Mouse (Mus musculus) midbrain, embryonic 12.5 days (tissue): ENCODE measurements at regions not wholly inside any gene's neighbourhood (a gene's known extent, or its start where the extent isn't known, plus 50 kb on each side); places are given as distances from the start of the nearest gene placed in this dataset.

ENCODE experiments used
- ATAC-seq: fragments of 200-750 bp; cut with Nextera tagmentation; 2 replicates; pipeline ENCODE4 v1.8.0; 2017; ENCODE audit warnings: low read depth, moderate TSS enrichment, moderate library complexity; ENCODE audit not compliant: low FRiP score
- H3K27ac ChIP-seq: fragments of 300-500 bp; sonication (generic); replicated peaks from 2 replicates; pipeline ENCODE4 v1.5.1; 2016; ENCODE audit warnings: mild to moderate bottlenecking
- H3K27me3 ChIP-seq: fragments of 300-500 bp; sonication (generic); 2 replicates; pipeline ENCODE4 v1.6.1; 2016; ENCODE audit warnings: mild to moderate bottlenecking
- H3K36me3 ChIP-seq: fragments of 300-500 bp; sonication (generic); 2 replicates; pipeline ENCODE4 v1.6.1; 2016
- H3K4me1 ChIP-seq: fragments of 300-500 bp; sonication (generic); 2 replicates; pipeline ENCODE4 v1.6.1; 2016
- H3K4me2 ChIP-seq: fragments of 300-500 bp; sonication (generic); replicated peaks from 2 replicates; pipeline ENCODE4 v1.6.1; 2016; ENCODE audit warnings: mild to moderate bottlenecking, moderate library complexity
- H3K4me3 ChIP-seq: fragments of 300-500 bp; sonication (generic); 2 replicates; pipeline ENCODE4 v1.5.1; 2016; ENCODE audit warnings: mild to moderate bottlenecking
- H3K9ac ChIP-seq: fragments of 300-500 bp; sonication (generic); replicated peaks from 2 replicates; pipeline ENCODE4 v1.6.1; 2016; ENCODE audit warnings: mild to moderate bottlenecking, moderate library complexity
- H3K9me3 ChIP-seq: fragments of 300-500 bp; sonication (generic); 2 replicates; pipeline ENCODE4 v1.6.1; 2016; ENCODE audit warnings: mild to moderate bottlenecking
- WGBS: fragments of 180-500 bp; shearing (Covaris S2); methylation state at CpG from one replicate; pipeline ENCODE4 v1.1.7; 2016; 5-methylcytosine and 5-hydroxymethylcytosine counted together

DNA sequence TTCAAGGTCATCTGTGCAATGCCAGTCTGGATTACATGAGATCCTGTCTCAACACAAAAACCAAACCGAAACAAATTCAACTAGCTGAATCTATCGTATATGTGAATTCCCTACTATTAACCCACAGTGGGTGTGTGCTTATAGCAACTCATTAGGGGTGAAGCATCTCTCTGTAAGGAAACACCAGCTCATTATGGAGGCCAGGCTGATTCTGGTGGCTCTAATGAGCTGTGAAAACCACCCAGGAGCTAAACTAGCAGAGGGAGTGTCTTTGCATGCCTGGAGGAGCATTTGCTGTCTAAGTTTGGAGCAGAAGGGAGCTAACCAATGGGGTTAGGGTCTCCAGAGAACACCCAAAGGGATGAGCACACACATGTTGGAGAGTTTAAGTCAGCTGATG is 54.1 kb upstream of the Adamts2 start:
- H3K4me3 ChIP-seq, result no peak overlapping the region
- 0 out of 2 replicates have a peak, but pooled peaks cover 4% of the 10 kb centered on the region for H3K9me3 ChIP-seq
- no peaks in the 10 kb centered on the region for H3K36me3 ChIP-seq
- no peak for ATAC-seq
- H3K4me2 ChIP-seq, result no peak overlapping the region
- 86% methylated on average over 2 of the region's 2 CpGs for WGBS
- peaks cover 2% of the 10 kb centered on the region; the same call in 1 of the 2 replicates for H3K4me1 ChIP-seq
- H3K27ac ChIP-seq, result no peak overlapping the region
- no peaks in the 10 kb centered on the region for H3K27me3 ChIP-seq
- no peak overlapping the region for H3K9ac ChIP-seq

DNA sequence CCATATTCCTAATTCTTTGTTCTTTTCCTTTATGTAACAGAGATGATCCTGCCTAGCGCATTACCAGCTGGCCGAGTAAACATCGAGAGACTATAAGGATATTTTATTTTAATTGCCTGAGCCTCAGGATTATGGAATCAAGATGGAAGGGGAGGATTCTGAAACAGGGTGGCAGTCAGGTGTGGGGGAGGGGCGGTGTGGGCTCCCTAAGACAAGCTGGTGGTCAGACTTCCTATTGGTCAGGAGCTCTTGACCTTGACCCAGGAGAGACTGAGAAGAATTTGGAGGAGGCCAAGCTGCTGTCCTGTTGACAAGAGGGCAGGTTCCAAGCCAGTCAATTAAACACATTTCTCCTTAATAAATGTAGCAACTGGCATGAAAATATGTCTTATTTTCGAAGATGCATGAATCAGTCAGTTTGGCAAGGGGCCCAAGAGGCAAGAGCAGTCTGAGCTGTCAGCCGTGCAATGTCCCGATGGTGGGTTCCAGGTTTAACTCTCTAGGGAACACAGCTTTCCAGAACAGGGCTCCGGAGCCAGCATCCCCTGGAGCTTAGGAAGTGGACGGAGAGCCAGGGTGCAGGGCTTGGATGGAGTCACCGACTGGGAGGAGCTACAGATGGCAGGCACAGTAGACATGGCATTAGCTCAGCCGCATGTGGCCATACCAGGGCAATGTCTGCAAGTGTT is 55.3 kb upstream of the Adamts2 start:
- WGBS, result 93% methylated on average over 11 of the region's 11 CpGs
- H3K9ac ChIP-seq, result no peak overlapping the region
- peaks cover 2% of the 10 kb centered on the region; the same call in 1 of the 2 replicates for H3K4me1 ChIP-seq
- H3K27ac ChIP-seq, result no peak overlapping the region
- H3K27me3 ChIP-seq, result no peaks in the 10 kb centered on the region
- H3K4me2 ChIP-seq, result no peak overlapping the region
- no peaks in the 10 kb centered on the region for H3K36me3 ChIP-seq
- no peak overlapping the region for H3K4me3 ChIP-seq
- H3K9me3 ChIP-seq, result no peaks in the 10 kb centered on the region
- ATAC-seq, result no peak

DNA sequence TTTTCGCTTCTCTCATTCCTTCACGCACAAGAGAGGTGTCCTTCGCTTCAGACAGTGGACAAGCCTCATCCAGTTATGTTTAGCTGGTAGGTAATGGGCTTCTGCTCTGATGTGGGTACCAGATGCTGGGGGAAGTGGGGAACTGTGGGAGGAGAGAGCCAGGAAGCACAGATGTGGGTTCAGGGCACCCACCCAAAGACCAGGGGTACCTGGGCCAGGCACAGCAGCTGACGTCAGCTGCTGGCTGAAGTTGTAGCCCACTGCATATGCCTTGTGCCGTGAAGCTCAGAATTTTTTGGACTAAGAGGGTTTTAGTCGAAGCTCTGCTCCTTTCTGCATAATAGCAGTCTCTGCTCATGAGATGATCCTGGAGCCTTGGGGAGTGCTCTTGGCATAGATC is 56.5 kb upstream of the Adamts2 start:
- peaks cover 2% of the 10 kb centered on the region; the same call in 1 of the 2 replicates for H3K4me1 ChIP-seq
- H3K36me3 ChIP-seq, result no peaks in the 10 kb centered on the region
- no peak overlapping the region for H3K4me2 ChIP-seq
- no peak overlapping the region for H3K27ac ChIP-seq
- H3K4me3 ChIP-seq, result no peak overlapping the region
- 88% methylated on average over 6 of the region's 6 CpGs for WGBS
- ATAC-seq, result no peak
- no peaks in the 10 kb centered on the region for H3K9me3 ChIP-seq
- H3K27me3 ChIP-seq, result no peaks in the 10 kb centered on the region
- H3K9ac ChIP-seq, result no peak overlapping the region

DNA sequence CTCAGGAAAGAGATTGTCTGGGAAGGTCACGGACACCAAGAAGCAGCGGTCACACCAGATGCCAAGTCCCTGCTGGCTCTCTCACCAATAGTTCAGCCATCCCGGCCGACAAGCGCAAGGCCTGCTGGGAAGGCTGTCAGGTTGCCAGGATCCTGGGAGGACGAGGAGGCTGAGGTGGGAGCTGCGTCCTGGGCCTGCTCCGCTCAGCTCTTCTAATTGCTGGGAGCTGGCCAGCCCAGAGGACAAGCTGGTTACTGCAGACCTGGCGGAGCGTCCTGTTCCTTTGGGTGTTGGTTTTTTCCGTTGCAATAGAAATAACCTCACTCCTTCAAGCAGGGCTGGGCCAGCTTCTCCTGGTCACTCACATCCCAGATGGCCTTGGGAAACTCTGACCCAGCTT is 61.7 kb upstream of the Adamts2 start:
- no peak overlapping the region for H3K9ac ChIP-seq
- H3K4me2 ChIP-seq, result no peak overlapping the region
- WGBS, result 85% methylated on average over 11 of the region's 11 CpGs
- H3K36me3 ChIP-seq, result no peaks in the 10 kb centered on the region
- no peaks in the 10 kb centered on the region for H3K4me1 ChIP-seq
- H3K4me3 ChIP-seq, result no peak overlapping the region
- no peaks in the 10 kb centered on the region for H3K27me3 ChIP-seq
- H3K27ac ChIP-seq, result no peak overlapping the region
- no peak for ATAC-seq
- no peaks in the 10 kb centered on the region for H3K9me3 ChIP-seq

DNA sequence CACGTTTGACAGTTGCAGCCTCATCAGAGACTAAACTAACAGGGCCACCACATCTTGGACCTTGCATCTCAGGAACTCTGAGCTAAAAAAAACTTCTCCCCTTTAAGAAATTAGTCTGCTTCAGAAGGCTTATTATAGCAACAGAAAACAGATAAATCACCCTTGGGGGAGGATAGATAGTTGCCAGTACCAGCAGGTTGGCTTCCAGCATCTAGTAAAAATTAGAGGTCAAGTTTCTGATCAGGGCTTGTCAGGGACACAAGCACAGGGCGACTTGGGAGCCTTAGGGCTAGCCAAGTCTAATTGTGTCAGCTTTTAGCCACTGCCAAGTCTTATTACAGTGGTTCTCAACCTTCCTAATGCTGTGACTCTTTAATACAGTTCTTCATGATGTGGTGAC is 67.6 kb upstream of the Adamts2 start:
- H3K27me3 ChIP-seq, result no peaks in the 10 kb centered on the region
- no peaks in the 10 kb centered on the region for H3K36me3 ChIP-seq
- no peaks in the 10 kb centered on the region for H3K9me3 ChIP-seq
- WGBS, result 58% methylated on average over 2 of the region's 2 CpGs
- H3K4me2 ChIP-seq, result no peak overlapping the region
- H3K9ac ChIP-seq, result no peak overlapping the region
- ATAC-seq, result no peak
- H3K4me1 ChIP-seq, result no peaks in the 10 kb centered on the region
- H3K27ac ChIP-seq, result no peak overlapping the region
- no peak overlapping the region for H3K4me3 ChIP-seq

DNA sequence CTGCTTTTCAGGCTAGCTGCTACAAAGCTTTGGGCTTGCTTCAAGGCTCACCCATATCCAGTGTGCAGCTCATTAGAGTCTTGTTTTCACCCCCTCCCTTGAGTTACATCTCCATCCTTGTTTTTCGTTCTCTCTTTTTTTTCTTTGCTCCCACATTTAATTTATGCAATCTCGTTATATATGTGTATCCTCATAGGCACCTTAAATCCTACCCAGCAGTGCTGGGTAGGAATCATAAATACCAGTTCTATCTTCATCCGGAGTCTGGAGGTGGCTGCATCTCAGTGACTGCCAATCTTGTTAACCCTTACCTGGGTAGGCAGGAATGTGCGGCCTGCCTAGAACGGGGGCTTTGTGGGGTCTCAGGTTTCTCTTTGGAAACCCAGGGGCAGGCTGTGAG is 74.0 kb upstream of the Adamts2 start:
- no peaks in the 10 kb centered on the region for H3K4me1 ChIP-seq
- no peak for ATAC-seq
- no peak overlapping the region for H3K4me2 ChIP-seq
- H3K9me3 ChIP-seq, result no peaks in the 10 kb centered on the region
- WGBS, result 70% methylated on average over 5 of the region's 5 CpGs
- no peak overlapping the region for H3K27ac ChIP-seq
- no peaks in the 10 kb centered on the region for H3K36me3 ChIP-seq
- no peaks in the 10 kb centered on the region for H3K27me3 ChIP-seq
- H3K9ac ChIP-seq, result no peak overlapping the region
- H3K4me3 ChIP-seq, result no peak overlapping the region

DNA sequence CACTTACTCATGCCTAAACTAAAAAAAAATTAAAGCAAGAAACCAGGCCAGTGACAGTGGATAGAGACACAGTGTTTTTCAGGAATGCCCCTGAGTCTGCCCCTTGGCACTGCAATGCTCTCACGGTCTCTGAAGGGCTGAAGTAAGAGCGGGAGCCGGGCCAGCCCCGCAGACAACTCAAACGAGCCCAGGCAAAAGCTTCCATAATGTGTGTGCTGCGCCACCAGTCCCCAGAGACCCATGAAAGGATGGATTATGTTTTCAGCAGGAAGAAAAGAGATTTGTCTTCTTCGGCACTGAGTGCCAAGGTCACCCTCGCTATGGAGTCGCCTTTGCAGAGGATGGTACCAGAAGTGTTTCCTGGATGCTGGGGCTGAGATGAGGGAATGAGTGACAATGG is 81.7 kb upstream of the Adamts2 start:
- no peaks in the 10 kb centered on the region for H3K36me3 ChIP-seq
- no peaks in the 10 kb centered on the region for H3K9me3 ChIP-seq
- 70% methylated on average over 9 of the region's 9 CpGs for WGBS
- ATAC-seq, result no peak
- no peaks in the 10 kb centered on the region for H3K27me3 ChIP-seq
- H3K27ac ChIP-seq, result no peak overlapping the region
- H3K4me1 ChIP-seq, result no peaks in the 10 kb centered on the region; the same call in 1 of the 2 replicates
- H3K4me2 ChIP-seq, result no peak overlapping the region
- H3K9ac ChIP-seq, result no peak overlapping the region
- no peak overlapping the region for H3K4me3 ChIP-seq

DNA sequence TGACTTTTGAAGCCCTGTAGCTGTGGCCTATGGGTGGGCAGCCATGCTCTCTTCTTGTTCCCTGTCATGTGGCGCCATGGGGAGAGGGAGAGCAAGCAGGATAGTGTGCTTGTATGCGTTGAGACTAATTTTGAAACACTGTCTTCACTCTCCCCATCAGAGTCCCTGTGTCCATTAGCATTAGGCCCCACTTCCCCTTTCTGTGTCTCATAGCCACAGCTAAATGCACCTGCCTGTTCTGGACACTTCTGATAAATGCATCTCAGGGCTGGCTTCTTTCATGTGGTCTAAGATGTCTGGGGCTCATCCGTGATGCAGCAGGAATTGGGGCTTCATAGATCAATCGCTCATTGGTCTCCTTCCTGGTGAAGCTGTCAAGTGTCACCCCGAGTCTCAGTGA is 77.0 kb upstream of the Rufy1 start:
- WGBS, result 70% methylated on average over 5 of the region's 5 CpGs
- H3K4me2 ChIP-seq, result no peak overlapping the region
- H3K27me3 ChIP-seq, result no peaks in the 10 kb centered on the region
- ATAC-seq, result no peak
- H3K4me3 ChIP-seq, result no peak overlapping the region
- H3K36me3 ChIP-seq, result no peaks in the 10 kb centered on the region
- H3K9ac ChIP-seq, result no peak overlapping the region
- no peak overlapping the region for H3K27ac ChIP-seq
- H3K4me1 ChIP-seq, result peaks cover 21% of the 10 kb centered on the region
- H3K9me3 ChIP-seq, result no peaks in the 10 kb centered on the region

DNA sequence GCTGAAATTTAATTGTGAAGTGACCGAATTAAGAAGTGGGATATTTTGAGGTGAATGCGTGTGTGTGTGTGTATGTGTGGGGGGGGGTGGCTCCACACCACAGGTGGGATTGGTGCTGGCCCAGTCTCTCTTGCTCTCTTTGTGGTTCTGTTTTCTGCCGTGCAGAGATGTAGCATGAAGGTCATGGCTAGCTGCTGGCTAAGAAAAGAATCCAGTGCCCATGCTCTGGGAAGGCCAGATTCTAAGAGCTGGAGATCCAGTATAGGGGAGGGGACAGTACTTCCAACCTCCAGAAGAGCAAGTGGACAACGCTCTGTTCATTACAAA is 76.5 kb upstream of the Rufy1 start:
- ATAC-seq, result peak; percentile 52
- WGBS, result 73% methylated on average over 4 of the region's 4 CpGs
- H3K27me3 ChIP-seq, result no peaks in the 10 kb centered on the region
- H3K4me1 ChIP-seq, result peaks cover 21% of the 10 kb centered on the region
- no peaks in the 10 kb centered on the region for H3K9me3 ChIP-seq
- no peaks in the 10 kb centered on the region for H3K36me3 ChIP-seq
- H3K27ac ChIP-seq, result peak overlapping the region; percentile 79
- no peak overlapping the region for H3K4me3 ChIP-seq
- no peak overlapping the region; the same call in 1 of the 2 replicates for H3K4me2 ChIP-seq
- H3K9ac ChIP-seq, result no peak overlapping the region

DNA sequence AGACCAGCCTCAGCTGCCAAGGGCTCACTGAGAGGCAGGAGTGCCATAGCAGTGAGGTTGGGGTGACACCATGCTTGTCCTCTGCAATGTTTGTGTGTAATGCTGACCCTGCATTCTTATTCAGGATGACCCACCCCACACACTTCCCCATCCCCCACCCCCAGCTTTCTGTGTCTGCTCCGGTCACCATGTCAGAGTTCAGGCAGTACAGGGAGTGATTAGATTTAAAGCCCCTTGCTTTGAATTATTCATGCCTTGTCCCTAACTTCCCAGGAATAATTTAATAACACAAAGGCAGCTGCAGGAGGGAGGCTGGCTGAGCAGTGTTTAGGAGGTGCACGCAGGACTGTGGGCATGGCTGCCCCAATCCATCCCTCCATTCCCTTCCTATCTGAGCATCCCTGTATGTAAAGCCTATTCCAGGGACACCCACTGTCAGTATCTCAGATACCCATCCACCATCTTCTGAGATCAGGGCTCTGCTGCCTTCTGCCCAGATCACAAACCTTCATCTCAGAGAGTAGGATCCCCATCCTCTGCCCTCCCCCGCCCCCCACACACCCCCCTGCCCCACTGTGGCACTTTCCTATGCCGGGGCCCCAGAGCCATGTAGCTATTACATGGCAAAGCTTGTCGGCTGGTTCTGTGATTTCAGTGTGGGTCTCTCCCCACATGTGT is 76.0 kb upstream of the Rufy1 start:
- Histone ChIP-seq H3K9me3 (no peaks in the 10 kb centered on the region), H3K9ac (0 out of 2 replicates have a peak overlapping the region, but pooled peaks have one; percentile 25), H3K36me3 (no peaks in the 10 kb centered on the region), H3K4me3 (no peak overlapping the region), H3K27ac (peak overlapping the region; percentile 79), H3K4me2 (no peak overlapping the region; the same call in 1 of the 2 replicates), H3K27me3 (0 out of 2 replicates have a peak, but pooled peaks cover 3% of the 10 kb centered on the region), H3K4me1 (peaks cover 21% of the 10 kb centered on the region)
- 34% methylated on average over 5 of the region's 5 CpGs for WGBS
- ATAC-seq, result peak; percentile 89

DNA sequence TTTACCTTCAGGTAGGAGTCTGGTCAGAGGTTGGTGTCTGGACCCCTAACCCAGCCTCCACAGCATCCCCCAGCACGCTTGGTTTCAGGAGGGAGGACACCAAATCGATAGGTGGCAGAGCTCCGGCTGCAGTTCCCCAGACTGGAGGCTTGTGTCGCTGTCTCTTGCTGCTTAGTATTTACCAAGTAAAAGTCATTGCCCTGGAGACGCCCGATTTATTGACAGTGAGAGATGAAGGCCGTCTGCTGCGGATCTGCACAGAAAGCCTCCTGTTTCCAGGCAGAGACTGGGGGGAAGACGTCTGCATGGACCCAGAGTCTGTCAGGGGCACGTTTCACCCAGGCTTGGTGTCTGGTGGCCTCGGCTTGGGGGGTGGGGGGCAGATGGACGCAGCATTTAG is 70.4 kb upstream of the Rufy1 start:
- no peak overlapping the region for H3K4me3 ChIP-seq
- no peak overlapping the region; the same call in 1 of the 2 replicates for H3K27ac ChIP-seq
- H3K4me2 ChIP-seq, result no peak overlapping the region
- no peak overlapping the region for H3K9ac ChIP-seq
- no peaks in the 10 kb centered on the region for H3K9me3 ChIP-seq
- no peak for ATAC-seq
- H3K36me3 ChIP-seq, result no peaks in the 10 kb centered on the region
- H3K4me1 ChIP-seq, result peaks cover 6% of the 10 kb centered on the region; the same call in 1 of the 2 replicates
- 63% methylated on average over 12 of the region's 12 CpGs for WGBS
- 0 out of 2 replicates have a peak, but pooled peaks cover 3% of the 10 kb centered on the region for H3K27me3 ChIP-seq

DNA sequence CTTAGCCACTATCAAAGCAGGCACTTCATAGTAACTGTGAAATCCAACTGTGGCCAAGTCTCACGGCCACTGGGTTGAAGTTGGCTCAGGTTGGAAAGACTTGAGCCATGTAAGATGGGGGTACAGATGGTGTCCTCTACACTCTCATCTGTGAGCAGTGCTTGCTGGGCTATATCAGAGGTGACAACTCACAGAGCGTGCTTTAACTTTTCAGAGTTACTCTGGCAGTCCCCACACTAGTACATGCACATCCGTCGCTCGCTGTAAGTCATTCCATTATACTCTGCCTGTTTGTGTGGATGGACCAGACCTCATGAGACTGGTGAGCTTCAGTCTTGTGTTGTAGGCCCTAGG is 62.2 kb upstream of the Rufy1 start:
- Histone ChIP-seq H3K27me3 (no peaks in the 10 kb centered on the region), H3K4me1 (peaks cover 18% of the 10 kb centered on the region), H3K4me2 (no peak overlapping the region), H3K9ac (no peak overlapping the region), H3K27ac (peak overlapping the region; percentile 83), H3K9me3 (no peaks in the 10 kb centered on the region), H3K36me3 (no peaks in the 10 kb centered on the region), H3K4me3 (no peak overlapping the region)
- ATAC-seq, result no peak
- WGBS, result 96% methylated on average over 5 of the region's 5 CpGs
